Mouse (Mus musculus): ENCODE measurements around the gene Stx18. TPM values are rescaled to one million over a fixed set of nuclear protein-coding genes. Genes with fewer than 3 reads are reported as not detected.

The Stx18 gene
- total RNA-seq, 2 experiments from 2014 or later, result 32.5 to 41.2 TPM

GRCm38 (mm10) chr5:38066606-38067005 is 28.1 kb downstream of the Stx18 start:
- intact Hi-C loops (cut with DNase I), result no loop called here
- no peak for DNase-seq (ENCODE audit: low spot score in 2 of 2)

- DNase-seq (ENCODE audit: low spot score in 2 of 2), result no peak
- intact Hi-C loops (cut with DNase I), result no loop called here
Measured at GRCm38 (mm10) chr5:38076326-38076725, 37.8 kb downstream of the Stx18 start.

- DNase-seq (ENCODE audit: low spot score in 2 of 2), result no peak
- intact Hi-C loops (cut with DNase I), result no loop called here
Measured at GRCm38 (mm10) chr5:38078575-38078974, 40.0 kb downstream of the Stx18 start.

GRCm38 (mm10) chr5:38080472-38080871 is 41.9 kb downstream of the Stx18 start:
- intact Hi-C loops (cut with DNase I), result loop anchor here (10.0 kb wide), 2 partner anchors 116 to 256 kb away; partner anchors contain the start of gene Msx1

GRCm38 (mm10) chr5:38082589-38082988 is 44.0 kb downstream of the Stx18 start:
- no peak for DNase-seq (ENCODE audit: low spot score in 2 of 2)
- intact Hi-C loops (cut with DNase I), result loop anchor here (10.0 kb wide), 2 partner anchors 118 to 258 kb away; partner anchors contain the start of gene Msx1

More at GRCm38 (mm10) chr5:38080472-38080871, 41.9 kb downstream of the Stx18 start:
- DNase-seq (ENCODE audit: low spot score in 2 of 2), result no peak

- intact Hi-C loops (cut with DNase I), result loop anchor here (10.0 kb wide), 2 partner anchors 119 to 259 kb away; partner anchors contain the start of gene Msx1
Measured at GRCm38 (mm10) chr5:38083362-38083761, 44.8 kb downstream of the Stx18 start.

GRCm38 (mm10) chr5:38084616-38085015 is 46.1 kb downstream of the Stx18 start:
- intact Hi-C loops (cut with DNase I), result loop anchor here (5.0 to 10.0 kb wide), 3 partner anchors 120 to 787 kb away; partner anchors contain the start of gene Msx1
- no peak for DNase-seq (ENCODE audit: low spot score in 2 of 2)

More at GRCm38 (mm10) chr5:38083362-38083761, 44.8 kb downstream of the Stx18 start:
- DNase-seq (ENCODE audit: low spot score in 2 of 2), result no peak

- peak; percentile 20 to 44 for DNase-seq (ENCODE audit: low spot score in 2 of 2)
- intact Hi-C loops (cut with DNase I), result loop anchor here (5.0 to 10.0 kb wide), 3 partner anchors 121 to 788 kb away; partner anchors contain the start of gene Msx1
Measured at GRCm38 (mm10) chr5:38085561-38086392, 47.2 kb downstream of the Stx18 start.

- intact Hi-C loops (cut with DNase I), result loop anchor here (10.0 kb wide), 1 partner anchor 335 kb away; no protein-coding TSS in a partner anchor
Measured at GRCm38 (mm10) chr5:38090111-38090510, 51.6 kb downstream of the Stx18 start.

GRCm38 (mm10) chr5:38090581-38090980 is 52.0 kb downstream of the Stx18 start:
- intact Hi-C loops (cut with DNase I), result loop anchor here (10.0 kb wide), 1 partner anchor 336 kb away; no protein-coding TSS in a partner anchor
- no peak for DNase-seq (ENCODE audit: low spot score in 2 of 2)

More at GRCm38 (mm10) chr5:38090111-38090510, 51.6 kb downstream of the Stx18 start:
- no peak for DNase-seq (ENCODE audit: low spot score in 2 of 2)

- intact Hi-C loops (cut with DNase I), result loop anchor here (10.0 kb wide), 1 partner anchor 337 kb away; no protein-coding TSS in a partner anchor
- DNase-seq (ENCODE audit: low spot score in 2 of 2), result no peak
Measured at GRCm38 (mm10) chr5:38091046-38091965, 52.8 kb downstream of the Stx18 start.

- no peak for DNase-seq (ENCODE audit: low spot score in 2 of 2)
- intact Hi-C loops (cut with DNase I), result loop anchor here (10.0 kb wide), 1 partner anchor 337 kb away; no protein-coding TSS in a partner anchor
Measured at GRCm38 (mm10) chr5:38091966-38092304, 53.4 kb downstream of the Stx18 start.

GRCm38 (mm10) chr5:38094331-38094730 is 55.8 kb downstream of the Stx18 start:
- intact Hi-C loops (cut with DNase I), result loop anchor here (10.0 kb wide), 1 partner anchor 340 kb away; no protein-coding TSS in a partner anchor
- no peak for DNase-seq (ENCODE audit: low spot score in 2 of 2)

- no peak for DNase-seq (ENCODE audit: low spot score in 2 of 2)
- intact Hi-C loops (cut with DNase I), result loop anchor here (2.0 to 10.0 kb wide), 2 partner anchors 99 to 343 kb away; no protein-coding TSS in a partner anchor
Measured at GRCm38 (mm10) chr5:38097501-38098093, 59.1 kb downstream of the Stx18 start.

GRCm38 (mm10) chr5:38099139-38099676 is 60.7 kb downstream of the Stx18 start:
- DNase-seq (ENCODE audit: low spot score in 2 of 2), result no peak
- intact Hi-C loops (cut with DNase I), result loop anchor here (10.0 kb wide), 1 partner anchor 344 kb away; no protein-coding TSS in a partner anchor

- intact Hi-C loops (cut with DNase I), result no loop called here
Measured at GRCm38 (mm10) chr5:38102945-38103344, 64.4 kb downstream of the Stx18 start.

GRCm38 (mm10) chr5:38106080-38106697 is 67.6 kb downstream of the Stx18 start:
- no peak for DNase-seq (ENCODE audit: low spot score in 2 of 2)
- intact Hi-C loops (cut with DNase I), result no loop called here

More at GRCm38 (mm10) chr5:38102945-38103344, 64.4 kb downstream of the Stx18 start:
- no peak for DNase-seq (ENCODE audit: low spot score in 2 of 2)

- intact Hi-C loops (cut with DNase I), result no loop called here
- DNase-seq (ENCODE audit: low spot score in 2 of 2), result no peak
Measured at GRCm38 (mm10) chr5:38106807-38107206, 68.3 kb downstream of the Stx18 start.
